Mouse (Mus musculus): ENCODE measurements around the gene Cyp2g1. TPM values are rescaled to one million over a fixed set of nuclear protein-coding genes. Genes with fewer than 3 reads are reported as not detected.
A peak's percentile ranks its signal among the peaks of the same experiment; 100 is the strongest.
"Not testable (repeated sequence)": the region's sequence is repeated elsewhere in the genome, so short reads cannot be mapped to it uniquely, and the experiment has no call there.

Gene Cyp2g1
- not detected for total RNA-seq (2021)
- long read RNA-seq, experiment 1 = 0 reads
- long read RNA-seq, experiment 2 = 0 reads

DNA sequence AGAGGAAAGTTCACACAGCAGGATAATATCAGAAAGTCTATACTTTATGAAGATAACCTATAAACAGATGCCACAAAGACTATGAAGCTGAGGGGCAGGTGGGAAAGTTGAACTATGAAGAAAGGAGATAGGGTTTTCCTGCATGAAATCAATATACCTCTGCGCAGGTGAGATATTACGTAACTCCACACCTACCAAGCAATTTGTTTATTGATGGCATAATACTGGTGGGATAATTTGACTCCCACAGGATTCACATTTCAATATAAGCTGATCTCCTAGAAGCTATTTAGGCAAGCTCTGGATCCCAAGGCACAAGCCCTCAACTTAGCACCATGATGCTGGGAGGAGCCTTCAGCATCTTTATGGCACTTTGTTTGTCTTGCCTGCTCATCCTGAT is at the start of gene Cyp2g1:
Gene Cyp2g1, plus strand, starts transcription at position 301 of the 400 bp plus-strand sequence.
- no peak for DNase-seq

GRCm38 (mm10) chr7:26767084-26767483 is 41.6 kb upstream of the Cyp2g1 start:
- no peak for DNase-seq

DNA sequence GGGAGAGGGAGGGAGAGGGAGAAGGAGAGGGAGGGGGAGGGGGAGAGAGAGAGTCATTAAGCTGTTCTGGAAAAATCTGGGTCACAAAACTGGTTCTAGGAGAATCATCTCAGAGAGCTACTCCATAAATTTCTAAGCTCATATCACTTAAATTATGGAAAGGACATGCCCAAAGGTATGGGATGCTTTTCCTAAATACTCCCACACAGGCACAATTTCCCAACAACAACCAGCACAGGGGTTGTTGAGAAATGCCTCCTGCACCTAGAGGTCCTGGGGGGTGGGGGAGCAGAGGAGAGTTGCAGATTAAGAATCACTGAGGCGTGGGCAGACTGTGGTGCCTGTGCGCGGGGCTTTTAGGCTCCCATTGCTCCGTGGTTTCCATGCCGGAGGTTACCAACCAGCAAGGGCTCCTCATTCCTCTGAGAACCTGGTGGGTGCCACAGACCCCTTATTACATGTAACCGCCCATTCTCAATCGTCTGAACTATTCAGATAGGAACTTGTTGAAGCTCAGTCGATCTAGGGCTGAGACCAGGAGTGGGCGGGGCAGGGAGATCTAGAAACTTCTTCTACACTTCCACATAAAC is 38.7 kb upstream of the Cyp2g1 start:
- DNase-seq = no peak

GRCm38 (mm10) chr7:26772866-26773586 is 35.7 kb upstream of the Cyp2g1 start:
- DNase-seq = no peak

DNA sequence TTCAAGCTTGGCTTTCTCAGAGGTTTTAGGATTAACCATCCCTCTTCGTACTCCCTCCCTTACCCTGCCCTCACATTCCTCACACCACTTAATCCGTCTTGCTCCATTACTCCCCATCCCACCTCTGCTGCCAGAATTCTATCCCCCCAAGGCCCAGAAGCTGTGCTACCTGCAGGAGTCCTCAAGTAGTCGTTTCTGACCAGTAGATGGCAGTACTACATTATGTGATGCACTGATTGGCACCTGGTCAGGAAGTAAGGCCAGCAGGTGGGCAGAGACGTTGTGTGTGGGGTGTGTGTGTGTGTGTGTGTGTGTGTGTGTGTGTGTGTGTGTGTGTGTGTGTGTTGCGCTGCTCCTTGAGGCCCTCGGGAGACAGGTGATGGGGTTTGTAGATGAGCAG is 32.8 kb upstream of the Cyp2g1 start:
- DNase-seq = no peak

GRCm38 (mm10) chr7:26777806-26778205 is 30.9 kb upstream of the Cyp2g1 start:
- DNase-seq = no peak

DNA sequence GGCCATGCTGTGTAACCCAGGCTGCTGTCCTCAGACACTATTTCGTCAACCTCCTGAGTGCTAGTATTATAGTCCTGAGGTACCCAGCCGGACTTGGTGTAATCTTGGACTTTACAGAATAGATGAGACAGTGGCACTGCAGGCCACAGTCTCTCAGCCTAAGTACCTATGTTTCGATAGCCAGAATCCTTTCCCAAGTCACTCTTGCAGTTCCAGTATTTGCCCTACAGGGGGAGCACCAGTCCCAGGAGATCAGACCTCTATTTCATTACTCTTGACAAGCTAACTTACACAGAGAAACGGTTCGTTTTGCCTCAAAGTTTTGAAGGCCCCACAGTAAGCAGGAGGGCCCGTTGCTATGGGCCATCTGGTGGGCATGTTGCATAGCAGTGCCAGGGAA is 30.2 kb upstream of the Cyp2g1 start:
- peak; percentile 6 for DNase-seq

GRCm38 (mm10) chr7:26779799-26780416 is 28.8 kb upstream of the Cyp2g1 start:
- DNase-seq = no peak

DNA sequence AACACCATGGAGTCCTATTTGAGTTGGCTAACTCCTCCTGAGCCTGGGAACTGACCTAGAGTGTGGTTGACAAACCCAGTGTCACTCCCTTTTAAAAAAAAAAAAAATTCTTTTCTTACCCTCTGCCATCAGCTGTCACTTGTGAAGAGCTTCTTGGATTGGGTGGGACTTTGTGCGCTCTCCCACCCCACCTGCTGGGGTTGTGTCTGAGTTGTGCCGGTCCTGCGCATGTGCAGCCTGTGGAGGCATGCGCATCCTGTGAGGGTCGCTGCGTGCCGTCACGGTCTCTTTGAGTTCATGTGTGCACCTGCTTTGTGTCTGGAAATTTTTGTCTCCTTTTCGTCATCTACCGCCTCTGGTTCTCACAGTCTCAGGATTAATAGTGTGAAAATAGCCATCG is 28.2 kb upstream of the Cyp2g1 start:
- DNase-seq = no peak

GRCm38 (mm10) chr7:26780998-26781766 is 27.5 kb upstream of the Cyp2g1 start:
- DNase-seq = no peak

GRCm38 (mm10) chr7:26781767-26782131 is 26.9 kb upstream of the Cyp2g1 start:
- DNase-seq = no peak

DNA sequence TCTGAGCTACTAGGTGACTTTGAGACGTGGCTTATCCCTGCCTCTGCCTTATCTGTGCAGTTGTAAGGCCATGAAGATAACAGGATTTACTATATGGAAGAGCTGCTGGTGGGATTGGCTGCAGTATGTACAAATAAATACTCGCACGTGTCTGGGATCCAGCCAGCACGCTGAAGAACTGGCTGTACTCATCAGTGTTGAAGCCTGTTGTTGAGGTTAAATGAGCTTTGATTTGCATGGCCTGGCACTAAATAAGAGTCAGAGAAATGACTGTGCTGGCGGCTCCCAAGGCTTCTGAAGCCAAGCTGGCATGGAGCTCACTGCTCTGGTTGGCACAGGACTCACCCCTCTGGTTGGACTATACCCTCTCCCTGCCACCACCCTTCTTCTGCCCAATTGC is 25.5 kb upstream of the Cyp2g1 start:
- DNase-seq = no peak

DNA sequence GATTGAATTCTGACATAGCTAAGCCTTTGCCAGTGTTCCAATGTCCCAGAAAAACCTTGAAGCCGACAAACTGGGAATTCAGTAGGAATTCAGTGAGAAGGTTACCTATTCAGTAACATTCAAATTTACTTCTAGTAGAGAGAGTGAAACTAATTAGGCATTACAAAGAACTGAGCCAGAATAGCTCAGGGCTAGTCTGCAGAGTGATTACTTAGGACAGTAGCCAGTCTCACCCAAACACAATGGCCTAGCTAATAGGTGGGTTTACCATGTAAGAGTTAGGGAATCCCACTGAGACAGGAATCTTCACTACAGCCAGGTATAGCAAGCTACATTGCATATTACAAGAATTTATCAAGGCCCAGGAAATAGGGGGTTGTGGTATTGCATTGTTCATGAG is 22.7 kb upstream of the Cyp2g1 start:
- not testable (repeated sequence) for DNase-seq

GRCm38 (mm10) chr7:26789984-26790383 is 18.7 kb upstream of the Cyp2g1 start:
- no peak for DNase-seq

GRCm38 (mm10) chr7:26800104-26800503 is 8.6 kb upstream of the Cyp2g1 start:
- no peak for DNase-seq

DNA sequence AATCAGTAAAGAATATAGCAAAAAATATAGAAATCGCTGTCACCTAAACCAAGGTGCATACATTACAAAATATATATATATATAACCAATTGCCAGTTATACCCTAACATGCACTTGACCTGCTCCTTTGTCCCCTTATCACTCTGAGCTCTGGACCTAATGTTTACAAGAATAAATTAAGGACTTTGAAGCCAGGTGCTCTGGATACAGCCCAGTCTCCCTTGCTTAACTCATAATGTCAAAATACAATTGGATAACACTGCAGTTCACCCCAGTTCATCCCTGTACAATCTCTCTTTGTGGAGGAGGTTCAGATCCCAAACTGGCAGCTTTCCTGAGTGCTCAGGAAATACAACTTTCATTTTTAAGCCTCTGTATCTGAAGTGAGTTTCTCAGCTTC is 7.7 kb upstream of the Cyp2g1 start:
- no peak for DNase-seq

DNA sequence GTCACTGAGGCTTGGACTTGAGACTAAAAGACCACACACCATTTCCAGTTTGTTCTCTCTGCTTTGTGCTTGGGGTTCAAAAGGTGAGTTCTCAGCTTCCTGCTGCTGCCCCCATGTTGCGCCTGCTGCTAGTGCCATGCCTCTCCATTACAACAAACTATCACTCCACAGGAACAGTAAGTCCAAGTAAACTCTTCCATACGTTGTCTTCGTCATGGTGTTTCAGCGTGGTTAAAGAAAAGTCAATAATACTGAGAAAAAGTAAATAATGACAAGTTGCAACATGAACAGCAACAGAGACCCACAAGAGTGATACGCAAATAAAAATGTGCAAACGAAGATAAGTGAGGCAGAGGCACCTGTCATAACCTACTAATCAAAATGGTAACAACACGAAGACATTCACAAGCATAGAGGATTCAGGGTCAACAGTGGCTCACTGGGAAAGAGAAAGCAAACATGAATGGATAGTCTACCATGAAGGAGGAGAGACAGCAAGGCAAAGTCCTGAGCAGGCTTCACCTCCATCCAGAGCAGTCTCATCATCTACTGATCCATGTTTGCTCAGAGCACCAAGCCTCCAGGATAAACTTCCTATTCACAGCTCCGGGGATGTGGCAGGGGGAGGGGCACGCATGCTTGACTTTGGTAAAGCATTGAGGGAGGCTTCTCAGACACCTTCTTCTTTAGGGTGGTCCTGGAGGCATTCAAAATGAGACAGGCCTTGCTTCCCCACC is 23.0 kb downstream of the Cyp2g1 start:
- DNase-seq = not testable (repeated sequence)

DNA sequence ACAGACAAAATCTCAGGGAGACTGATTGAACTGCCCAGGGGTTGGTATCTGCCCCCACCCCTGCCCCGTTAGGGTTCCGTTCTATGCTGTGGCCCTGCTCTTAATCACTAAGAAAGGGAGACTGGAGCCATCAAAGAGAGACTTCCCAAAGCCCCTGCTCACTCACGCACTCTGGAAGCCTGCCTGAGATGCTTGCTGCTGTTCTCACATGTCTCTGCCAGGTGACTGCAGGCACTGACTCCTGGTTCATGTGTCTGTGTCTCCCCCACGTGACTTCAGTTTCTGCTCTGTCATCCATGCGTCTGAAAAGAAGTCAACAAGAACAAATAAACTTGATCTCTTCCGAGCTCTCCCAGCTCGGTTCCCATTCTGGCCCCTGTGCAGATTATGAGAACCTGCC is 24.0 kb downstream of the Cyp2g1 start:
- not testable (repeated sequence) for DNase-seq

- not testable (repeated sequence) for DNase-seq
Measured at GRCm38 (mm10) chr7:26835059-26835458, 26.4 kb downstream of the Cyp2g1 start, which contains the start of gene Cyp2a5. TSS of gene Cyp2a5 (plus strand) at chr7:26835305.

GRCm38 (mm10) chr7:26843400-26843799 is 34.7 kb downstream of the Cyp2g1 start:
- not testable (repeated sequence) for DNase-seq

GRCm38 (mm10) chr7:26850063-26850462 is 41.4 kb downstream of the Cyp2g1 start:
- DNase-seq = not testable (repeated sequence)

Data from gastrocnemius, postnatal 10 days (tissue).